9 mouse cellular contexts compared by ENCODE assay signal in genomic region chr2:163693716-163694314, GRCm38 (mm10). TPM values are rescaled to one million over a fixed set of nuclear protein-coding genes. Genes with fewer than 3 reads are reported as not detected.
A peak's percentile ranks its signal among the peaks of the same experiment; 100 is the strongest.
DNase-seq lines count a peak whose midpoint lies in the region; ATAC-seq and TF ChIP-seq lines count a peak whose summit lies in the region.
"Had no signal": no experiment of that assay in that cellular context is flagged by ENCODE, and none has a peak within 500 bp of the region (broad histone marks: within the 10 kb centered on the region; RNA-seq: fewer than 3 reads in every experiment).

No protein-coding gene starts in this region.

- no peak overlapping the region for H3K9ac ChIP-seq in intestine, postnatal 0 days (ENCODE audit: low read depth, low read length)
- peak overlapping the region; percentile 48; the same call in 1 of the 2 replicates for H3K9ac ChIP-seq in lung, embryonic 16.5 days (ENCODE audit: low read length)

- peak overlapping the region; percentile 88 for H3K27ac ChIP-seq in gastrocnemius, adult 2 months
- peak overlapping the region; percentile 50; the same call in 1 of the 2 replicates for H3K27ac ChIP-seq in intestine, postnatal 0 days (ENCODE audit: low read depth, low read length)
- H3K27ac ChIP-seq in lung, embryonic 16.5 days (ENCODE audit: low read length), result peak overlapping the region; percentile 84

- intact Hi-C loops in gastrocnemius, adult 2 months (cut with DNase I), result no loop called here

- peak; percentile 60 for DNase-seq in gastrocnemius, adult 2 months
- DNase-seq in gastrocnemius, postnatal 10 days, result no peak
- peak; percentile 39 to 51 for DNase-seq in cerebellum, postnatal 14 days
- no peak for DNase-seq in urinary bladder, postnatal 14 days (ENCODE audit: low spot score)
- DNase-seq in urinary bladder, postnatal 10 days (ENCODE audit: low spot score), result no peak
- DNase-seq in adrenal gland, adult 8-10 months, result no peak

- peak overlapping the region; percentile 37 for H3K4me2 ChIP-seq in intestine, postnatal 0 days (replicated peaks; ENCODE audit: low read depth)
- H3K4me2 ChIP-seq in lung, embryonic 16.5 days (ENCODE audit: low read depth, low read length), result peak overlapping the region; percentile 32

- WGBS in intestine, postnatal 0 days, result 61% methylated on average over 9 of the region's 9 CpGs
- 45% methylated on average over 9 of the region's 9 CpGs for WGBS in lung, embryonic 16.5 days

- no peak for TF ChIP-seq CTCF in gastrocnemius, adult 2 months (IDR thresholded peaks at IDR 0.05)
- no peak for TF ChIP-seq CTCF in intestine, postnatal 0 days (IDR thresholded peaks at IDR 0.05; ENCODE audit: low read depth)

- no peaks in the 10 kb centered on the region for H3K27me3 ChIP-seq in intestine, postnatal 0 days (replicated peaks; ENCODE audit: control insufficient read depth, insufficient read depth, low read length)
- H3K27me3 ChIP-seq in lung, embryonic 16.5 days (ENCODE audit: control insufficient read depth, insufficient read depth, low read depth, low read length), result no peaks in the 10 kb centered on the region
- H3K27me3 ChIP-seq: Patski had no signal

- H3K36me3 ChIP-seq in intestine, postnatal 0 days (ENCODE audit: control insufficient read depth, insufficient read depth), result no peaks in the 10 kb centered on the region
- H3K36me3 ChIP-seq in lung, embryonic 16.5 days (ENCODE audit: control insufficient read depth, insufficient read depth, low read length), result no peaks in the 10 kb centered on the region

- ATAC-seq in intestine, postnatal 0 days, result no peak
- peak; percentile 58 for ATAC-seq in lung, embryonic 16.5 days (ENCODE audit: low read depth)
- ATAC-seq: Patski had no signal

- peak overlapping the region; percentile 53 for H3K4me3 ChIP-seq in gastrocnemius, adult 2 months
- H3K4me3 ChIP-seq in intestine, postnatal 0 days (ENCODE audit: low read depth, low read length), result no peak overlapping the region
- peak overlapping the region; percentile 18 for H3K4me3 ChIP-seq in lung, embryonic 16.5 days (ENCODE audit: low read length)

- H3K9me3 ChIP-seq in intestine, postnatal 0 days (ENCODE audit: control insufficient read depth), result no peaks in the 10 kb centered on the region
- no peaks in the 10 kb centered on the region for H3K9me3 ChIP-seq in lung, embryonic 16.5 days (ENCODE audit: control insufficient read depth, low read length)

- H3K4me1 ChIP-seq in intestine, postnatal 0 days (replicated peaks; ENCODE audit: control insufficient read depth, insufficient read depth, low read length), result peaks cover 10% of the 10 kb centered on the region
- H3K4me1 ChIP-seq in lung, embryonic 16.5 days (replicated peaks; ENCODE audit: control insufficient read depth, insufficient read depth, low read length), result peaks cover 19% of the 10 kb centered on the region

RNA-seq across cellular contexts. Expression of gene Pkig, which starts 35.6 kb away (rescaled TPM):
- total RNA-seq in gastrocnemius, adult 2 months (2021), result 100 to 1,000 TPM in 1 of 2 experiments, 10 to 100 TPM in 1; 93.9 to 125 TPM
- total RNA-seq in gastrocnemius, postnatal 10 days (2021), result 100 to 1,000 TPM; 123 to 129 TPM
- 114 and 116 TPM in 2 replicates for polyA plus RNA-seq in intestine, postnatal 0 days (2015; fragmentation: Nextera tagmentation; extraction: Ambion mirVana)
- 133 and 134 TPM in 2 replicates for polyA plus RNA-seq in lung, embryonic 16.5 days (2015; fragmentation: Nextera tagmentation; extraction: Ambion mirVana)
- 10 to 100 TPM; 37.6 to 60.4 (median 57.4) TPM for total RNA-seq in adrenal gland, adult 8-10 months (2022)

RNA-seq across cellular contexts. Expression of gene Serinc3, which starts 48.9 kb away (rescaled TPM):
- 100 to 1,000 TPM; 118 to 147 TPM for total RNA-seq in gastrocnemius, adult 2 months (2021)
- total RNA-seq in gastrocnemius, postnatal 10 days (2021), result 100 to 1,000 TPM; 141 to 145 TPM
- 61.3 and 68.5 TPM in 2 replicates for polyA plus RNA-seq in intestine, postnatal 0 days (2015; fragmentation: Nextera tagmentation; extraction: Ambion mirVana)
- polyA plus RNA-seq in lung, embryonic 16.5 days (2015; fragmentation: Nextera tagmentation; extraction: Ambion mirVana), result 71.5 and 72.8 TPM in 2 replicates
- 100 to 1,000 TPM; 566 to 814 (median 738) TPM for total RNA-seq in adrenal gland, adult 8-10 months (2022)

RNA-seq across cellular contexts. Expression of gene Ada, which starts 56.2 kb away (rescaled TPM):
- total RNA-seq in gastrocnemius, adult 2 months (2021), result under 1 TPM; 0.38 to 0.39 TPM
- 1 to 10 TPM; 1.1 to 2.4 TPM for total RNA-seq in gastrocnemius, postnatal 10 days (2021)
- polyA plus RNA-seq in intestine, postnatal 0 days (2015; fragmentation: Nextera tagmentation; extraction: Ambion mirVana), result 78.2 and 81.3 TPM in 2 replicates
- 8.2 and 9.4 TPM in 2 replicates for polyA plus RNA-seq in lung, embryonic 16.5 days (2015; fragmentation: Nextera tagmentation; extraction: Ambion mirVana)
- total RNA-seq in adrenal gland, adult 8-10 months (2022), result 1 to 10 TPM; 3.3 to 6.1 (median 5.3) TPM

Comparison
In these comparisons a context has a peak if more than half of its experiments do, and no peak if none do; other contexts are left out.
1. DNase-seq: peak in gastrocnemius, adult 2 months (single experiment) and cerebellum, postnatal 14 days (2 of 2); none in gastrocnemius, postnatal 10 days (single experiment), urinary bladder, postnatal 14 days (single experiment), urinary bladder, postnatal 10 days (single experiment) and adrenal gland, adult 8-10 months (single experiment).
2. Peak in every context shown above with its lines, with median percentiles within 50 percentile points of each other: H3K27ac ChIP-seq.